Mouse (Mus musculus): ENCODE measurements around the gene Inf2. TPM values are rescaled to one million over a fixed set of nuclear protein-coding genes. Genes with fewer than 3 reads are reported as not detected.

The Inf2 gene
- polyA plus RNA-seq, 1 experiment: 37.4 TPM

DNA sequence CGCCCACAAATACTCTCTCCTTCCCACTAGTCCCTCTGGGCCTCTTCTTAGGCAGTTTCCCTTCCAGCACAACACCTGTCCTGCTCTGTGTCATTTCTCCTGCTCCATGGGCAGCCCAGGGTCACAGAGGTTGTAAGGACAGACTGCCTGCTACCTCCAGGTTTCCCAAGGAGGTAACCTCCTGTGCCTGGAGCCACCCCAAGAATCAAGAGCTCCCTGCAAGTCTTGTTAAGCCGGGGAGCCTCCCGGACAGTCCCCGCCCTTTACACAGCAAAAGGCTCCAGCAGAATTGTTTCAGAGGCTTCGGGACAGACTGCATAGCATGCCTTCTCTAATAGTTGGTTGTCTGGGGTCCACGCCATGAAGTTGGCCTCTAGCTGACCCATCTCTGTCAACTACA lies 37.9 kb downstream of the Inf2 start:
- no peak for DNase-seq (ENCODE audit: low spot score)

DNA sequence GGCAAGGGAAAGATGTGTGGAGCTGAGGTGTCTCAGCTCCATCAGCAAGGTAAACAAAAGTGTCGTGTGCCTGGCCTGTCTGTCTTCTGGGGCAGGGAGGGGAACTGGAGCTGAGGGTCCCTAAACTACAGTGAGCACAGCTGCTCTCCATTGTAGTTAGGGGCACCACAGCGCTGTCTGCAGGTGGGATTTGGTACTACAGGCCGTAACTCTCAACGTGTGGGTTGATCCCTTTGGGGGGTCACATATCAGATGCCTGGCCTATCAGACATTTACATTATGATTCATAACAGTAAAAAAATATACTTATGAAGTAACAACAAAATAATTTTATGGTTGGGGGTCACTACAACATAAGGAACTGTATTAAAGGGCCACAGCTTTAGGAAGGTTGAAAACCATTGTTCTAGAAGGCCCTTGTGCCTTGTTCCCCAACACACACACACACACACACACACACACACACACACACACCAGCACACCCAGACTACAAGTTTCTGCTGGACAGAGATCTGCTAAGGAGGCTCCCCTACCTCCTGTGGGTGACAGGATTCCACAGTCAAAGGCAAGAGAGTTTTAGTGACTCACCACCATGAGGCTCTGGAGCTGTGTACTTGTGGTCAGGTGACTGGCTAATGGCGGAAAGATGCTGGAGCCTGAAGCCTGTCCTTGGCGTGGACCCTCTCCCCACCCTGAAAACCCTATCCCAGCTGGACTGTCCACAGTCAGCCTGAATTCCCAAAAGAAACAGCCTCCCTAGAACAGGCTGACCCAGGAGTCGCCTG lies 38.7 kb downstream of the Inf2 start:
- DNase-seq (ENCODE audit: low spot score): no peak

GRCm38 (mm10) chr12:112628197-112628596 lies 39.6 kb downstream of the Inf2 start:
- no peak for DNase-seq (ENCODE audit: low spot score)

- no peak for DNase-seq (ENCODE audit: low spot score)
These were observed 40.5 kb downstream of the Inf2 start for GRCm38 (mm10) chr12:112628928-112629721.

DNA sequence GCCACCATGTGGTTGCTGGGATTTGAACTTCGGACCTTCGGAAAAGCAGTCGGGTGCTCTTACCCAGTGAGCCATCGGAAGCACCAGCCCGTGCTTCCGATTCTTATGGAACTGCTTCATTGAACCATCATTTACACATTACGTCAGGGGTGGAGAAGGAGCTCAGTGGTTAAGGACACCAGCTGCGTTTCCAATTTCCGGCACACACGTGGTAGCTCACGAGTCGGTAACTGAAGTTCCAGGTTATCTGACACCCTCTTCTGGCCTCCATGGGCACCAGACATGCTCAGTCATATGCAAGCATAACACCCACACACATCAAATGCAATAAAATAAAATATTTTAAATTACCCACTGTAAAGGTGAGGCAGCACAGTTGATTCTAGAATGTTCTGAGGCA lies 41.4 kb downstream of the Inf2 start:
- DNase-seq (ENCODE audit: low spot score): no peak

GRCm38 (mm10) chr12:112630796-112631195 lies 42.2 kb downstream of the Inf2 start:
- DNase-seq (ENCODE audit: low spot score): no peak

GRCm38 (mm10) chr12:112631472-112631871 lies 42.9 kb downstream of the Inf2 start:
- DNase-seq (ENCODE audit: low spot score): no peak

DNA sequence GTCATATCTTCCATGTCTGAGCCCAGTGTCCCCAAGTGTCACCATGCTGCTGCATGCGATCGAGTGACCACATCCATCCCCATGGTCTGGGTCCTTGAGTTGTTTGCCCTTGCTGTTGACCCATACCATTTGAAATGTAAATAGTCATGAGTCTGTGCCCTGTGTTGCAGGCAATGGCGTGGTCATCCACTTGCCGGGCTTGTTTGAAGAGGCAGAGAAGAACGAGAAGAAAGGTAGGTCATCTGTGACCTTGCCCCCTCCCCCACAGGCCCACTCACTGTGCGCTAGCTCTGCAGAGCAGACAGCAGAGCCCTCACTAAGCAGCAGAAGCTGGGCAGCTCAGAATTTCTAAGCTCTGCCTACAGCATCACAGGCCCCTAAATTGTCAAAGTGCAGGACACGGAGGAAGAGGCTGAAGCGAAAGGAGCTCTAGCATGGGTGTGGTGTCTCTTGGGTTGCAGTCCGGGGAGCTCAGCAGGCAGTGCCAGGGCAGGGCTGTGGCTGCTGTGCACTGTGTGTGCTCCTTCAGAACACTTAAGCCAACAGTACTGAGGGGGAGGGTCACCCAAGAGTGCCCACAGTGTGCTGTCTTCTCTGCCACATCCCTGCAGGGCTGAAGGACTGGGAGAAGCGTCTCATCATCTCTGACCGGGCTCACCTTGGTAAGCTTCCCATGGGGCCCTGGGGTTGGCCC lies 43.6 kb downstream of the Inf2 start:
- no peak for DNase-seq (ENCODE audit: low spot score)

- DNase-seq (ENCODE audit: low spot score): no peak
These were observed 44.3 kb downstream of the Inf2 start for GRCm38 (mm10) chr12:112632907-112633306.

DNA sequence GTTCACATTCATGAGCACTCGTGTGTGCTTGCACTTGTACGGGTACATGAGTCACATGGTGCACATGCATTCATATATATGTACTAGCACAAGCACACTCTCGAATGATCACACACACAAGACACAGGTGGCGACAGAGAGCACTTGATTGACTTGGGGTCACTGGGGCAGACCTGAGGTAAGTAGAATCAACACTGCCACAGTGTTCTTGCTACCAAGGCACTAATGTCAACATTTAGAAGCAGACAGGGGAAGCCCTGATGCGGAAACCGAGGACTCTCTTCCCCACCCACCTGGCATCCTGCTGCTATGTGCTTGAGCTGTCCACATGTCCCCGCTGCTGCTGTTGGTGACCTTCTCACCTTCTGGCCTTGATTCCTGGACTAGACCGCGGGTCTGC lies 45.1 kb downstream of the Inf2 start:
- no peak for DNase-seq (ENCODE audit: low spot score)

- DNase-seq (ENCODE audit: low spot score): no peak
These were observed 50.9 kb downstream of the Inf2 start for GRCm38 (mm10) chr12:112639526-112639925.

DNA sequence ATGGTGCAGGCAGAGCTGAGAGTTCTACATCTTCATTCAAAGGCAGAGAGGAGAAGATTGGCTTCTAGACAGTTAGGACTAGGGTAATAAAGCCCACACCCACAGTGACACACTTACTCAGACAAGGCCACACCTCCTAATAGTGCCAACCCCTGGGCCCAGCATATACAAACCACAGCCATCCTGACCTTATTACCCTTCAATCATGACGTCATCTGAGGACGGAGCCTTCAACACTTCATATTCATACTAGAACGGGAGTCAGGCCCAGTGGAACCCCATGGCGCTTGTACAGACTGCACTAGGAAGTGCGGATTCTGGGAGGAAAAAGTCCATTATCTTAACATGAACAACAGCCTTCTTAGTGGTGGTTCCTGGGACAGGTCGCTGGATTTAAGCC lies 54.5 kb downstream of the Inf2 start:
- DNase-seq (ENCODE audit: low spot score): no peak

DNA sequence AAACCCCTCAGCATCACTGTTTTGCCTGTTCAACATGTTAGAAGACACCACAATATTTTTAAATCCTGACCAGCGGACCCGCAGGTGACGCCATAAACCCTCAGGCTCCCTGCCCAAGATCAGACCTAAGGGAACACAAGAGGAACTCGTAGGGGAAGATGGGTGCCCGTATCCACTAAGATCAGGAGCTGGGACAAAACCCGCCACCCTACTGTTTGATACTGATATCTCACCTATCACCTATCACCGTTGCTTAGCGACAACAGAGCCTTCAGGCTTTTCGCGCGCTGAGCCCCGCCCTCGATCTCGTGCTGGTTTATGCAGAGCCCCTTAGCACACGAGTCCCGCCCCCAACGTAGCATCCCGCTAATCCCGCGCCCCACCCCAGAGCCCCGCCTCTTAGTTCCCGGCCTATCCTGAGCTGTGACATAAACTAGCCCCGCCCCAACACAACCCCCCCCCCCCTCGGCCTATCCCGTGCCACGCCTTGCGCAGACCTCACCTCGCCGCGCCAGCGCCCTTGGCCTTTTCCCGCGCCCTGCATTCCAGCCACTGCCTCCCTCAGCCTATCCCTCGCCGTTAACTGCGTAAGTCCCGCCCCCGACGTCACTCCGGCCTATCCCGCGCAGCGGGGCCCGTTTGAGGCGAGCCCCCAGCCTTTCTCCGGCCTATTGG lies 55.7 kb downstream of the Inf2 start, which contains the start of gene Siva1:
Siva1 (plus strand) TSS at position 500 of the 675 bp plus-strand sequence.
- peak; percentile 96 for DNase-seq (ENCODE audit: low spot score)

GRCm38 (mm10) chr12:112644855-112645506 lies 56.4 kb downstream of the Inf2 start:
- DNase-seq (ENCODE audit: low spot score): no peak

GRCm38 (mm10) chr12:112646139-112646538 lies 57.6 kb downstream of the Inf2 start:
- DNase-seq (ENCODE audit: low spot score): no peak

GRCm38 (mm10) chr12:112648081-112648480 lies 59.5 kb downstream of the Inf2 start:
- DNase-seq (ENCODE audit: low spot score): no peak

- no peak for DNase-seq (ENCODE audit: low spot score)
These were observed 63.3 kb downstream of the Inf2 start for GRCm38 (mm10) chr12:112651778-112652439.

DNA sequence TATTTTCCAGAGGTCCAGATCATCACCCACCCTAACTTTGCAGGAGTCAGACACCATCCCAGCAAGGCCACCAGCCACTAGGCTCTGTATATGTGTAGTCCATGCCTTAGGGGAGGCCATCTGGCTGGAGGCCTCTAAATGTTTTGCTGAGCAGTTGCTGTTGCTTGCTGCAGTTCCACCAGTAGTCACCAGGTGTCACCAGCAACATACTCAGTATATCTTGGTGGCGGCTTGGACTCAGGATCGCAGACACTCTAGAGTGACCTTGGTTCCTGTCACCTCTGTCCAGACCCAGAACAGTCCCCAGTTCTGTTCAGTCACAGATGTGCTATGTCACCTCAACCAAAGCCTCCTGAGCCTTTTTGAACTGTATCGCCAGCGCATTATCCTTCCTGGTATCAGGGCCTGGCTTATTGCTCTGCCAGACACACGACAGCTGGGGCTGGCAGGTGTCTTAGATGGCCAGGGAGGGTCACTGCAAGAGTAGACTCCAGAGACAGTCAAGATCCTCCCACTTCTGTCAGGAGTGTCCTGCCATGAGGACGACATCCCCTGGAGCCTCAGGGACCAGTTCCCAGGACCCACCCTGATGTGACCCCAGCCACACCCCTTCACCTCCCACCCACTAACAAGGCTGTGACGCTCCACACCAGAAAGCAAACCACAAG lies 64.7 kb downstream of the Inf2 start:
- peak; percentile 62 for DNase-seq (ENCODE audit: low spot score)

- DNase-seq (ENCODE audit: low spot score): no peak
These were observed 65.5 kb downstream of the Inf2 start for GRCm38 (mm10) chr12:112654076-112654475.

GRCm38 (mm10) chr12:112658619-112659018 lies 70.0 kb downstream of the Inf2 start:
- no peak for DNase-seq (ENCODE audit: low spot score)
